Mouse (Mus musculus): ENCODE data around the gene Snrpc. TPM values are rescaled to one million over a fixed set of nuclear protein-coding genes. Genes with fewer than 3 reads are reported as not detected.

Gene Snrpc
- total RNA-seq, 2 experiments from 2014 or later = 72.1 to 76.6 TPM

- intact Hi-C loops (cut with DNase I) = no loop called here
- no peak for DNase-seq (ENCODE audit: extremely low spot score in 1 of 2, low spot score in 2 of 2)
Observed at GRCm38 (mm10) chr17:27814606-27815005, 23.3 kb upstream of the Snrpc start.

GRCm38 (mm10) chr17:27819011-27819410, 18.9 kb upstream of the Snrpc start:
- intact Hi-C loops (cut with DNase I) = no loop called here
- no peak for DNase-seq (ENCODE audit: extremely low spot score in 1 of 2, low spot score in 2 of 2)

DNA sequence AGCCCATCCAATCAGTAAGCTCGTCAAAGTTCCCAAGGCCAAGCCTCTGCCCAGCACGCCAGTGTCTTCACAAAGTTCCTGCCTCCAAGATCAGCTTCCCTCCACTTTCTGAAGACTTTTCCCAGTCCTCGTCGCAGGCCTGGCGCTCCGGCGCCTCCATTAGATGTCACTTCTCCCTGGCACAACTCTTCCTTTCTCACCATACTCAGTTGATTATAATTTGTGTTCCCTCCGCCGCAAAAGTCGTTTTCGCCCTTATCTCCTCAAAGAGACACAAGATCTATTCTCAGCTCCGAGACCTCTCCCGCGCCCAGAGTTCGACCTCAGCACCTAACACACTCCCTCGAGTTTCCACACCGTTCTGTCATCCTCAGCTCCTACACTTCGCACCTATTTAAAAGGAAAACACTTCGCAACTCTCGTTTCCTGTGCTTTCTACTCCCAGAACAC, 18.4 kb upstream of the Snrpc start:
- peak; percentile 25 to 43 for DNase-seq (ENCODE audit: extremely low spot score in 1 of 2, low spot score in 2 of 2)
- intact Hi-C loops (cut with DNase I) = no loop called here

GRCm38 (mm10) chr17:27819971-27820567, 17.9 kb upstream of the Snrpc start:
- intact Hi-C loops (cut with DNase I) = no loop called here
- peak; percentile 27 to 75 for DNase-seq (ENCODE audit: extremely low spot score in 1 of 2, low spot score in 2 of 2)

DNA sequence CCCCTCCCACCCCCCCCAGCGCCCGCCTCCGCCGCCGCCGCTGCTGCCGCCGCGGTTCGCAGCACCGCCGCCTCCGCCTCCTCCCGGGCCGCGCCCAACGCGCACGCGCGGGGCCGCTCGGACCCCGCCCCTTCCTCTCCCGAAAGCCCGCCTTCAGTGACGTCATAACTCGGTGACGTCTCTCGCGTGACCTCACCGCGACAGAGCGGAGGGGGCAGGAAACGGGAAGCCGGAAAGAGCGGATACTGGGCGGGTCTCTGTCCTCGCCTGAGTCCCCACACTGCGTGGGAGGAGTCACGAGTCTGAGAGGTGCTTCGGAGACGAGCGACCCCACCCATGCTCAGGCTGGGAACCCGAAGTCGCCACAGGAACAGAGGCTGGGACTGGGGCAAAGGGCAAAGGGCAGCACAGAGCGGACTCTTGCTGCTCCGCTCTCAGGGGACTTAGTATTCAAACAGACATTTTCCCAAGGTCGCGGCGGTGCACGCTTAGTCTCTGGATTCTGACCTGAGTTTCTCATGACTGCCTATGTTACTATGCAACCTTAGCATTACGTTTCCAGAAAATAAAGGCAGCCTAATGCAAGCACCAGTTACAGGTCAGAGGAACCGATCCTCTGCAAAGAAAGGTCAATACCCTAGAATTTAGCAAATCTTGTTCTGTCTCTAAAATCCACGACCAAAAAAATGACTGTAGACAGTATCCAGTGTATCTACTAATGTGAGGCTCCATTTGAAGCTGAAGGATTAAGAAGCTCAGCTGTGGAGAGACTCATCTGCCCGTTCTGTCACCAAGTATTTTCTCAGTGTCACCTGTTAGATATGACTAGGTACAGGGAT, 17.2 kb upstream of the Snrpc start, which contains the start of gene D17Wsu92e:
Gene D17Wsu92e (minus strand): TSS at position 81 of the 839 bp plus-strand sequence.
- peak; percentile 97 to 99 for DNase-seq (ENCODE audit: extremely low spot score in 1 of 2, low spot score in 2 of 2)
- intact Hi-C loops (cut with DNase I) = no loop called here

GRCm38 (mm10) chr17:27821407-27822338, 16.3 kb upstream of the Snrpc start:
- intact Hi-C loops (cut with DNase I) = no loop called here
- peak in 1 of 2 experiments; percentile 70 for DNase-seq (ENCODE audit: extremely low spot score in 1 of 2, low spot score in 2 of 2)

DNA sequence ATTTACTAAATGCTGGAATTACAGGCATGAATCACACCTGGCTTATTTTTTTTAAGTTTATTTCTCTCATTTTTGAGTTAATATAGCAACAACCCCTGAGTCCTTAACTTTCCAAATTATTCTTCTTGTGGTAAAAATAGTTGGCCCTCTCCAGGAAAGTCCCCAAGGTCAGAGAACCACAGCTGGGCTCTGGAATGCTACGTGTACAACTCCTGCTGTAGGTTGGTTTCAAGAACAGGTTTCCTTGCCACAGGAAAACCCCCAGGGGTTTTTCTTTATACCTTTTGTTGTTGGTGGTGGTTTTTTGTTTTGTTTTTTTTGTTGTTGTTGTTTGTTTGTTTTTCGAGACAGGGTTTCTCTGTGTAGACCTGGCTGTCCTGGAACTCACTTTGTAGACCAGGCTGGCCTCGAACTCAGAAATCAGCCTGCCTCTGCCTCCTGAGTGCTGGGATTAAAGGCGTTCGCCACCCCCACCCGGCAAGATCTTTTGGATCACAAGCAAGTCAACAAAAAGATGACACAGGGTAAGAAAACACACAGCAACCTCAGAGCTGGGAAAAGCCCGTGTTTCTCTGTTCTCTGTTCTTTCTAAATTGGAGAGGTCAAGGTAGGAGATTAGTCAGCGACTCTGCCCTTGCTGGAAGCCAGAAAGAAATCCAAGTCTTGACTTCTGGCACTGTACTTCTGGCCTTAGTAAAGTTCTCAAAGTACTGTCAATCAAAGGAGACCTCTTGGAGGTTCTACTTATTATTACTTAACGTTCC, 14.6 kb upstream of the Snrpc start:
- no peak for DNase-seq (ENCODE audit: extremely low spot score in 1 of 2, low spot score in 2 of 2)
- intact Hi-C loops (cut with DNase I) = no loop called here

GRCm38 (mm10) chr17:27824941-27825340, 13.0 kb upstream of the Snrpc start:
- DNase-seq (ENCODE audit: extremely low spot score in 1 of 2, low spot score in 2 of 2) = no peak
- intact Hi-C loops (cut with DNase I) = no loop called here

- DNase-seq (ENCODE audit: extremely low spot score in 1 of 2, low spot score in 2 of 2) = no peak
- intact Hi-C loops (cut with DNase I) = no loop called here
Observed at GRCm38 (mm10) chr17:27825539-27825938, 12.4 kb upstream of the Snrpc start.

GRCm38 (mm10) chr17:27825984-27826905, 11.7 kb upstream of the Snrpc start:
- DNase-seq (ENCODE audit: extremely low spot score in 1 of 2, low spot score in 2 of 2) = peak; percentile 31 to 81
- intact Hi-C loops (cut with DNase I) = no loop called here

DNA sequence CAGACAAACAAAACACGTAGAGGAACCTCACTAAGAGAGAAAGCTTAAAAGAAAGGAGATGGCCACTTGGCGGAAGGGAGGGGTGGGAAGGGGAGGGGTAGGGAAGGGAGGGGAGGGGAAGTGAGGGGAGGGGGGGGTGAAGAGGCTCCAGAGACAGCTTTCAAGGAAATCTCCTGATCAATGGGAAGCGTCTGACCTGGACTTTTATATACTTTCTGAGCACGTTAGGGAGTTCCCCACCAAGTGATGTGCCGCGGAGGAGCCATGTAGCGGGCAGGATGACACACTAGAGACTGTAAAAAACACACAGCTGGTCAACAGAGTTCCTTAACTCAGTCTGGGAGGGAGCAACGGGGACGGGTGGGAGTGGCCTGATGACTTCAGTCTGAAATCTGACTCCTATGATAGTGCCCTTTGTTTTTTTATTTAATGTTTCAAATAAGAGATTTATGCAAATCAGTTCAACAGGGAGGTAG, 11.0 kb upstream of the Snrpc start:
- intact Hi-C loops (cut with DNase I) = no loop called here
- DNase-seq (ENCODE audit: extremely low spot score in 1 of 2, low spot score in 2 of 2) = peak in 1 of 2 experiments; percentile 53

GRCm38 (mm10) chr17:27827511-27827910, 10.4 kb upstream of the Snrpc start:
- no peak for DNase-seq (ENCODE audit: extremely low spot score in 1 of 2, low spot score in 2 of 2)
- intact Hi-C loops (cut with DNase I) = no loop called here

- no peak for DNase-seq (ENCODE audit: extremely low spot score in 1 of 2, low spot score in 2 of 2)
- intact Hi-C loops (cut with DNase I) = no loop called here
Observed at GRCm38 (mm10) chr17:27830411-27830810, 7.5 kb upstream of the Snrpc start.

GRCm38 (mm10) chr17:27839469-27840252, 1.7 kb downstream of the Snrpc start:
- peak; percentile 95 to 96 for DNase-seq (ENCODE audit: extremely low spot score in 1 of 2, low spot score in 2 of 2)
- intact Hi-C loops (cut with DNase I) = loop anchor here (5.0 kb wide), 1 partner anchor 68 kb away; the partner anchor contains the start of genes Anks1 and Taf11

DNA sequence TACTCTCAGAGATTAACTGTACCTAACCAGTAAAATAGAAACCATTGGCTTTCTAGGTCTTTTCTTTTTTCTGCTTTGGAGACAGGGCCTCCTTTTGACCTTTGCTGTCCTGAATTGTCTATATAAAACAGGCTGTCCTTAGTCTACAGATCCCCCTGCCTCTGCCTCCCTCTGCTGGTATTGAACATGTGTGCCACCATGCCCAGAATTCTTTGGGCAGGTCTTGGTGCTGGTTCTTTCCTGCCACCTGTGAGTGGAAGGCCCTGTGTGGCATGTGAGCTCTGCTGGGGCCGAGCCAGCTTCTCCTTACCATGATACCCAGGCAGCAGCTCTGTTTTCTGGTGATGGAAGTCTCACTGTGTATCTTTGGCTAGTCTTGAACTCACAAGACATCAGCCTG, 10.4 kb downstream of the Snrpc start:
- DNase-seq (ENCODE audit: extremely low spot score in 1 of 2, low spot score in 2 of 2) = no peak
- intact Hi-C loops (cut with DNase I) = no loop called here

- DNase-seq (ENCODE audit: extremely low spot score in 1 of 2, low spot score in 2 of 2) = no peak
- intact Hi-C loops (cut with DNase I) = no loop called here
Observed at GRCm38 (mm10) chr17:27851076-27851475, 13.1 kb downstream of the Snrpc start.
